ENCODE assay signal across 8 mouse cellular contexts in the genomic region with DNA sequence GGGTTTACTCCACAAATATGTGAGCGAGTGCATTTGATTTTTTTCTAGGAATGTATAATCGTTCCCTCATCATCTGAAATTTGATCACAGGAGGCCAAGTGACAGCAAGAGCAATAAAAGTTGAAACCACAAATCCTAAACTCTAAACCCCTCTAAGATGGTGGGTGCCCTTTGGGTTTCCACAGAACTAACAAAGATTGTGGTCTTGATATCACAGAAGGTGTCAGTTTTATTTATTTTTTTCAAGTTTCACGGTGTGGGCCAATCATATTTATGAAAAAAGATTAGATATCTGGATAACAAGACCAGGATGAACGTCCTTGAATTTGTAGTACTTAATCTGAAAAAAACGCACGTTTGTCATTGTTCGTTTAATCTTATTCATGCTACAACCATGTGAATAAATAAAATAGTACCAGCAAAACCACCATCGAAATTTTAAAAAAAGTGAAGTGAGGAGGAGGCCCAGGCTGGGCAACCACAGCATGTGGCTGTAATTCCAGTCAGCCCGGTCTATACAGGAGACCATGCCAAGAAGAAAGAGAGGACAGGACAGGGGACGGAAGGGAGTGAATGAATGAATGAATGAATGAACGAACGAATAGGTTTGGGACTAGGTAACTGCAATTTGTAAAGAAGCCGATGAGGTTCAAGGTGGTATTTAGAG. TPM values are rescaled to one million over a fixed set of nuclear protein-coding genes. Genes with fewer than 3 reads are reported as not detected.
DNase-seq lines count a peak whose midpoint lies in the region; ATAC-seq and TF ChIP-seq lines count a peak whose summit lies in the region.

No protein-coding gene starts in this region.

- H3K9ac ChIP-seq in embryonic facial prominence, embryonic 13.5 days = peak overlapping the region; percentile 94
- peak overlapping the region; percentile 96 for H3K9ac ChIP-seq in neural tube, embryonic 15.5 days (replicated peaks)

- WGBS in embryonic facial prominence, embryonic 13.5 days = 9% methylated on average over 13 of the region's 13 CpGs
- 20% methylated on average over 13 of the region's 13 CpGs for WGBS in limb, embryonic 10.5 days
- 19% methylated on average over 13 of the region's 13 CpGs for WGBS in neural tube, embryonic 15.5 days

- H3K27ac ChIP-seq in left cerebral cortex, adult 2 months = peak overlapping the region; percentile 99
- H3K27ac ChIP-seq in embryonic facial prominence, embryonic 13.5 days = peak overlapping the region; percentile 96
- H3K27ac ChIP-seq in limb, embryonic 10.5 days = peak overlapping the region; percentile 99
- peak overlapping the region; percentile 98 for H3K27ac ChIP-seq in neural tube, embryonic 15.5 days (replicated peaks)

- peak; percentile 14 to 15 for DNase-seq in left cerebral cortex, adult 2 months (ENCODE audit: extremely low spot score in 1 of 2, low spot score in 2 of 2)
- no peak for DNase-seq in left cerebral cortex, adult 8-10 months (ENCODE audit: low spot score in 2 of 2)
- DNase-seq in limb, embryonic 10.5 days (ENCODE audit: low spot score) = no peak
- DNase-seq in left cerebral cortex, postnatal 36 days (ENCODE audit: low spot score in 2 of 2) = no peak
- no peak for DNase-seq in kidney, postnatal 36 days

- no peaks in the 10 kb centered on the region for H3K36me3 ChIP-seq in embryonic facial prominence, embryonic 13.5 days
- H3K36me3 ChIP-seq in limb, embryonic 10.5 days = peaks cover 2% of the 10 kb centered on the region
- H3K36me3 ChIP-seq in neural tube, embryonic 15.5 days = no peaks in the 10 kb centered on the region

- peaks cover 16% of the 10 kb centered on the region for H3K4me1 ChIP-seq in embryonic facial prominence, embryonic 13.5 days
- peaks cover 21% of the 10 kb centered on the region for H3K4me1 ChIP-seq in limb, embryonic 10.5 days
- H3K4me1 ChIP-seq in neural tube, embryonic 15.5 days = peaks cover 22% of the 10 kb centered on the region

- intact Hi-C loops in left cerebral cortex, adult 2 months (cut with DNase I) = loop anchor here (1.0 to 5.0 kb wide), 5 partner anchors 46 to 454 kb away; a partner anchor contains a TSS
- intact Hi-C loops in left cerebral cortex, postnatal 36 days (cut with DNase I) = loop anchor here (1.0 to 10.0 kb wide), 3 partner anchors 65 to 456 kb away; a partner anchor contains a TSS

- peak overlapping the region; percentile 63 for H3K4me3 ChIP-seq in left cerebral cortex, adult 2 months
- peak overlapping the region; percentile 85 for H3K4me3 ChIP-seq in embryonic facial prominence, embryonic 13.5 days
- peak overlapping the region; percentile 96 for H3K4me3 ChIP-seq in limb, embryonic 10.5 days
- peak overlapping the region; percentile 91 for H3K4me3 ChIP-seq in neural tube, embryonic 15.5 days (replicated peaks)

- peak overlapping the region; percentile 65 for H3K4me2 ChIP-seq in embryonic facial prominence, embryonic 13.5 days
- peak overlapping the region; percentile 62 for H3K4me2 ChIP-seq in neural tube, embryonic 15.5 days

- TF ChIP-seq CTCF in left cerebral cortex, adult 2 months (IDR thresholded peaks at IDR 0.05) = no peak

- ATAC-seq in embryonic facial prominence, embryonic 13.5 days (ENCODE audit: insufficient number of reproducible peaks, insufficient read depth, low FRiP score, low TSS enrichment, low read depth) = peak; percentile 34; the same call in 1 of the 2 replicates
- ATAC-seq in neural tube, embryonic 15.5 days (ENCODE audit: low FRiP score) = peak; percentile 56
- no peak for ATAC-seq in monocyte, adult 5-6 weeks (replicated peaks; ENCODE audit: insufficient number of reproducible peaks, low FRiP score, low TSS enrichment, poor library complexity, severe bottlenecking)

- no peaks in the 10 kb centered on the region for H3K27me3 ChIP-seq in embryonic facial prominence, embryonic 13.5 days
- H3K27me3 ChIP-seq in limb, embryonic 10.5 days (ENCODE audit: low read depth, poor library complexity, severe bottlenecking) = no peaks in the 10 kb centered on the region
- H3K27me3 ChIP-seq in neural tube, embryonic 15.5 days (replicated peaks) = no peaks in the 10 kb centered on the region

- H3K9me3 ChIP-seq in embryonic facial prominence, embryonic 13.5 days = no peaks in the 10 kb centered on the region
- no peaks in the 10 kb centered on the region for H3K9me3 ChIP-seq in limb, embryonic 10.5 days (replicated peaks)
- H3K9me3 ChIP-seq in neural tube, embryonic 15.5 days (replicated peaks) = no peaks in the 10 kb centered on the region

RNA-seq across cellular contexts. Expression of a gene that starts 0.8 kb away (rescaled TPM):
- 100 to 1,000 TPM; 352 to 374 TPM for total RNA-seq in left cerebral cortex, adult 2 months (2021)
- total RNA-seq in left cerebral cortex, adult 8-10 months (2022) = 100 to 1,000 TPM; 362 to 403 (median 394) TPM
- 23.4 and 27.3 TPM in 2 replicates for polyA plus RNA-seq in embryonic facial prominence, embryonic 13.5 days (2015; fragmentation: Nextera tagmentation; extraction: Ambion mirVana)
- polyA plus RNA-seq in limb, embryonic 10.5 days (2016; fragmentation: Nextera tagmentation; extraction: Ambion mirVana) = 47.1 and 48.6 TPM in 2 replicates
- 67.3 and 73.0 TPM in 2 replicates for polyA plus RNA-seq in neural tube, embryonic 15.5 days (2015; fragmentation: Nextera tagmentation; extraction: Ambion mirVana)
- total RNA-seq in left cerebral cortex, postnatal 36 days (2021) = 100 to 1,000 TPM; 362 to 373 TPM
- total RNA-seq in monocyte, adult 5-6 weeks (2017) = 5.9 to 11.5 TPM (median 8.9 TPM) in 3 replicates

Comparison
In these comparisons a context has a peak if more than half of its experiments do, and no peak if none do; other contexts are left out.
1. DNase-seq: peak in left cerebral cortex, adult 2 months (2 of 2); none in left cerebral cortex, adult 8-10 months (0 of 2), limb, embryonic 10.5 days (single experiment), left cerebral cortex, postnatal 36 days (0 of 2) and kidney, postnatal 36 days (0 of 2).
2. RNA of a gene that starts 0.8 kb away (total RNA-seq): 362 to 403 TPM in left cerebral cortex, adult 8-10 months, 352 to 374 TPM in left cerebral cortex, adult 2 months and 362 to 373 TPM in left cerebral cortex, postnatal 36 days; 5.9 to 11.5 TPM in monocyte, adult 5-6 weeks; every median in the first group is over 10 times any median in the second.
3. Peak in every context shown above with its lines, with median percentiles within 50 percentile points of each other: H3K27ac ChIP-seq and H3K4me3 ChIP-seq.